Mouse (Mus musculus): Measurements from ENCODE around the gene Nelfb.

GRCm38 (mm10) chr2:25157655-25158054 is 53.6 kb downstream of the Nelfb start:
- TF ChIP-seq CTCF (conservative IDR thresholded peaks at IDR 0.05; ENCODE audit: insufficient read depth, insufficient read length, low read depth, low read length): no peak
- no peak for TF ChIP-seq POLR2A (IDR thresholded peaks at IDR 0.05; ENCODE audit: low read depth, low read length)

Measured in kidney, adult 2 months (tissue).